Mouse (Mus musculus): ENCODE results near the gene Gatad2a.

GRCm38 (mm10) chr8:69933811-69934210, 62.4 kb downstream of the Gatad2a start:
- no peak for TF ChIP-seq POLR2A (IDR thresholded peaks at IDR 0.05; ENCODE audit: borderline replicate concordance, insufficient read depth, low read length)
- TF ChIP-seq CTCF (IDR thresholded peaks at IDR 0.05; ENCODE audit: borderline replicate concordance, insufficient read depth, low read depth, low read length), result no peak

Data from cerebellum, adult 2 months (tissue).